Mouse (Mus musculus) 416B (cell line): ENCODE measurements at regions not wholly inside any gene's neighbourhood (a gene's known extent, or its start where the extent isn't known, plus 50 kb on each side); places are given as distances from the start of the nearest gene placed in this dataset.

Source experiments
- DNase-seq: peaks from one replicate; pipeline ENCODE4 v3.0.0; 2011; ENCODE audit warnings: low read depth

GRCm38 (mm10) chr9:67610696-67611095 is 51.2 kb upstream of the Tln2 start:
- DNase-seq: no peak

- no peak for DNase-seq
Observed at GRCm38 (mm10) chr9:67611676-67612075, 52.2 kb upstream of the Tln2 start.

- DNase-seq: no peak
Observed at GRCm38 (mm10) chr9:67612101-67612500, 52.6 kb upstream of the Tln2 start.

GRCm38 (mm10) chr9:67614068-67614727 is 54.7 kb upstream of the Tln2 start:
- DNase-seq: no peak

GRCm38 (mm10) chr9:67616207-67616606 is 56.7 kb upstream of the Tln2 start:
- DNase-seq: no peak

- no peak for DNase-seq
Observed at GRCm38 (mm10) chr9:67617341-67618217, 58.1 kb upstream of the Tln2 start.

GRCm38 (mm10) chr9:67620945-67621344 is 61.4 kb upstream of the Tln2 start:
- DNase-seq: no peak

GRCm38 (mm10) chr9:67627196-67627595 is 67.7 kb upstream of the Tln2 start:
- DNase-seq: no peak

- DNase-seq: no peak
Observed at GRCm38 (mm10) chr9:67629624-67630023, 70.1 kb upstream of the Tln2 start.

- no peak for DNase-seq
Observed at GRCm38 (mm10) chr9:67630173-67630572, 70.7 kb upstream of the Tln2 start.

- DNase-seq: no peak
Observed at GRCm38 (mm10) chr9:67631741-67632243, 72.3 kb upstream of the Tln2 start.

GRCm38 (mm10) chr9:67632521-67633025 is 73.1 kb upstream of the Tln2 start:
- DNase-seq: no peak

- no peak for DNase-seq
Observed at GRCm38 (mm10) chr9:67633026-67633741, 73.7 kb upstream of the Tln2 start.

- no peak for DNase-seq
Observed at GRCm38 (mm10) chr9:67633761-67634441, 74.4 kb upstream of the Tln2 start.

- no peak for DNase-seq
Observed at GRCm38 (mm10) chr9:67646820-67647219, 87.3 kb upstream of the Tln2 start.

- no peak for DNase-seq
Observed at GRCm38 (mm10) chr9:67664773-67665172, 94.5 kb upstream of the C2cd4b start.

- DNase-seq: no peak
Observed at GRCm38 (mm10) chr9:67670261-67671020, 88.8 kb upstream of the C2cd4b start.

- DNase-seq: no peak
Observed at GRCm38 (mm10) chr9:67676906-67677305, 82.3 kb upstream of the C2cd4b start.

GRCm38 (mm10) chr9:67683367-67683766 is 75.9 kb upstream of the C2cd4b start:
- peak; percentile 74 for DNase-seq

- peak; percentile 35 for DNase-seq
Observed at GRCm38 (mm10) chr9:67692396-67692795, 66.8 kb upstream of the C2cd4b start.

- no peak for DNase-seq
Observed at GRCm38 (mm10) chr9:67693716-67694115, 65.5 kb upstream of the C2cd4b start.
